Mouse (Mus musculus): Measurements from ENCODE around the gene Chrdl2.

DNA sequence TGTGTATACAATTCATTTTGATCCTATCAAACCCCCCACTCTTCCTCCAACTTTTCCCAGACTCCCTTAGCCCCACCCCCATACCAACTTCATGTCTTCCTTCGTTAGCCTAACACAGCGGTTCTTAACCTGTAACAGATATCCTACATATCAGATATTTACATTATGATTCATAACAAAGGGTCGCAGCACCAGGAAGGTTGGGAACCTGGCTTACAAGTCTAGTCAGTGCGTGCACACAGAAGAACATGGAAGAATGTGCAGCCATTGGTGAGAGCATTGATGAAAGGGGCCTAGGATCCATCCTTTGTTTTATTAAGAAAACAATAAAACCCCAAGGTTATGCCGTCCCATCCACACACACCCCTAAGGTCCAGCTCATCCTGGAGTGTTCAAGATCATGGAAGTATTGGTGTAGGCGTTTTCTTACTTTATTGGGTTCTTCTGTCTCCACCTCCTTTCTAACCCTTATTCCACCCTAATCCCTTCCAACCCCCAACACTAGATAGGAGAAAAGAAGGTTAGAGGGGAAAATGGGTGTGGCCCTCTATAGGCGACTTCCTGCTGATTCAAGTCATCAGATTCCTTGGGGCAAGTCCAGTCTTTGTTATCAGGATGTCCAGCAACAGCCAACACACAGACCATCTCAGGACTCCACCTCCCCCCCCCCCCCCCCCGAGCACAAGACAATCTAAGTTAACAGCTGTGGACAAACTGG is 14.8 kb upstream of the Chrdl2 start:
- TF ChIP-seq CTCF (conservative IDR thresholded peaks at IDR 0.05; ENCODE audit: low read length): no peak
- TF ChIP-seq POU5F1 (IDR thresholded peaks at IDR 0.05; ENCODE audit: borderline replicate concordance, low read length): no peak
- no peak for TF ChIP-seq NANOG (IDR thresholded peaks at IDR 0.05; ENCODE audit: borderline replicate concordance, low read length)
